Mouse (Mus musculus) cerebellum, adult 2 months (tissue): ENCODE results near the gene Med17.

Experiments
- CTCF ChIP-seq: fragments of 200-500 bp; IDR thresholded peaks from 2 replicates; pipeline ENCODE4 v1.5.1; 2011; ENCODE audit warnings: low read depth, mild to moderate bottlenecking, control low read depth, low read length, moderate library complexity, borderline replicate concordance; ENCODE audit not compliant: insufficient read depth
- POLR2A ChIP-seq: fragments of 200-500 bp; IDR thresholded peaks from 2 replicates; pipeline ENCODE4 v1.6.1; 2011; ENCODE audit warnings: low read length, control low read depth, borderline replicate concordance; ENCODE audit not compliant: insufficient read depth

DNA sequence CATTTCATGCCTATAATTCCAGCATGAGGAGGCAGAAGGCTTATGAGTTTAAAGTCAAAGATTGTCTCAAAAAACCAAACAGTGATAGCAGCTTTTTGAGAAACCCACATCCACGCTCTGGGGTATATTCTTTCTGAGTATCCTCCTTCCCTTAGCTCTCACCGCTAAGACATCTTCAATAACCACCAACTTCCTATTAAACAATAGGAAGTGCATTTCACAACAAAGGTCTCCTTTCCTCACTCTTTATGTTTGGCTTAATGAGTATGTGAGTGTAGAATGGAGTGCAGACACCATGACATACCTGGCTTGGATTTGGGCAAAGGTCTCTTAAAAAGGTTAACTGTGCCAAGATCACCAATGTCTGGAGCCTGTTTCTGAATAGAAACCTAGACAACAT lies 5.8 kb downstream of the Med17 start:
- TF ChIP-seq POLR2A (no peak), CTCF (no peak)
